14 mouse cellular contexts compared by ENCODE assay signal in the genomic region with DNA sequence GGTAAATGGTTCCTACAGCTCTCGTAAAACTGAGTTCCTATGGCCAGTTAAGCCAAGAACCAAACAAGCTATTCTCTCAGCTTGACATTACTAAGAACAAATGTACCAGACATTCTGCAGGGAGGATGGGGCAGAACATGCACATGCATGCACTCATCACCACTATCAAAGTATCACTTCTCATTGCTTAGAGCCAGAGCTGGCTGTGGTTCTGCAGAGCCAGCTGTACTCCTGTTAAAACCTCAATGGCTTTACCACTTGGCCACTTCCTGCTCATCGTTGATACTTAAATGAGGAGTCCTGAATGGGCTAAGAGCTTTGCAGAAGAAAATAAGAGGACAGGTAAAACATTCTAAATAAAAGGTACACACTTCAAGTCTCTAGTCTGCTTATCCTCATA. TPM values are rescaled to one million over a fixed set of nuclear protein-coding genes. Genes with fewer than 3 reads are reported as not detected.
A peak's percentile ranks its signal among the peaks of the same experiment; 100 is the strongest.
DNase-seq lines count a peak whose midpoint lies in the region; ATAC-seq lines count a peak whose summit lies in the region.
"Had no signal": no experiment of that assay in that cellular context is flagged by ENCODE, and none has a peak within 500 bp of the region (broad histone marks: within the 10 kb centered on the region; RNA-seq: fewer than 3 reads in every experiment).

No protein-coding gene starts in this region.

- no peak overlapping the region for H3K4me2 ChIP-seq in midbrain, embryonic 13.5 days (replicated peaks)
- H3K4me2 ChIP-seq: heart, embryonic 15.5 days; limb, embryonic 15.5 days had no signal

- 0 out of 2 replicates have a peak, but pooled peaks cover 4% of the 10 kb centered on the region for H3K4me1 ChIP-seq in midbrain, embryonic 13.5 days (replicated peaks)

- H3K9ac ChIP-seq in midbrain, embryonic 13.5 days (replicated peaks): no peak overlapping the region
- H3K9ac ChIP-seq: heart, embryonic 15.5 days; limb, embryonic 15.5 days had no signal

- H3K4me3 ChIP-seq in midbrain, embryonic 13.5 days (replicated peaks): no peak overlapping the region
- H3K4me3 ChIP-seq: heart, embryonic 15.5 days; limb, embryonic 15.5 days had no signal

- WGBS in midbrain, embryonic 13.5 days: 94% methylated on average over 2 of the region's 2 CpGs

- H3K36me3 ChIP-seq in splenic B cell, adult 2 months (ENCODE audit: control insufficient read depth, insufficient read depth, low read length, poor library complexity, severe bottlenecking): no peaks in the 10 kb centered on the region
- H3K36me3 ChIP-seq in midbrain, embryonic 13.5 days: peaks cover 15% of the 10 kb centered on the region

- H3K27ac ChIP-seq in midbrain, embryonic 13.5 days: no peak overlapping the region
- H3K27ac ChIP-seq: heart, embryonic 15.5 days; limb, embryonic 15.5 days had no signal

- H3K9me3 ChIP-seq in midbrain, embryonic 13.5 days: no peaks in the 10 kb centered on the region
- H3K9me3 ChIP-seq: heart, embryonic 15.5 days; limb, embryonic 15.5 days had no signal

- peak; percentile 58 to 63 for DNase-seq in spleen, postnatal 36 days (ENCODE audit: low spot score in 2 of 2)
- DNase-seq in spleen, postnatal 4 days (ENCODE audit: low spot score in 2 of 2): no peak
- peak; percentile 76 for DNase-seq in induced T-regulatory cell, adult 2 months (ENCODE audit: low read depth)
- peak; percentile 74 for DNase-seq in splenic B cell, adult 2 months (ENCODE audit: low read depth, low spot score)
- no peak for DNase-seq in cerebellum, postnatal 25 days
- no peak for DNase-seq in ovary, postnatal 36 days (ENCODE audit: low spot score)
- no peak for DNase-seq in left cerebral cortex, adult 11 months (ENCODE audit: low spot score)
- DNase-seq: cerebellum, postnatal 14 days; lung, adult 2 months; right cerebral cortex, postnatal 25 days had no signal

- ATAC-seq in midbrain, embryonic 13.5 days: no peak
- ATAC-seq: intestine, embryonic 16.5 days had no signal

- H3K27me3 ChIP-seq in splenic B cell, adult 2 months (ENCODE audit: control insufficient read depth, insufficient read depth, low read length, poor library complexity, severe bottlenecking): no peaks in the 10 kb centered on the region
- no peaks in the 10 kb centered on the region for H3K27me3 ChIP-seq in midbrain, embryonic 13.5 days
- H3K27me3 ChIP-seq: heart, embryonic 15.5 days; limb, embryonic 15.5 days had no signal

RNA-seq across cellular contexts. Expression of gene Tcf12, which starts 14.6 kb away (rescaled TPM):
- polyA plus RNA-seq in midbrain, embryonic 13.5 days (2015; fragmentation: Nextera tagmentation; extraction: Ambion mirVana): 116 and 140 TPM in 2 replicates

Comparison
In these comparisons a context has a peak if more than half of its experiments do, and no peak if none do; other contexts are left out.
1. DNase-seq: peak in spleen, postnatal 36 days (2 of 2), induced T-regulatory cell, adult 2 months (single experiment) and splenic B cell, adult 2 months (single experiment); none in spleen, postnatal 4 days (0 of 2), cerebellum, postnatal 25 days (0 of 2), ovary, postnatal 36 days (single experiment) and left cerebral cortex, adult 11 months (single experiment).